Mouse (Mus musculus) midbrain, embryonic 16.5 days (tissue): ENCODE measurements around the gene Lrrc75b. TPM values are rescaled to one million over a fixed set of nuclear protein-coding genes. Genes with fewer than 3 reads are reported as not detected.
A peak's percentile ranks its signal among the peaks of the same experiment; 100 is the strongest.
"Not testable (repeated sequence)": the region's sequence is repeated elsewhere in the genome, so short reads cannot be mapped to it uniquely, and the experiment has no call there.

Experiments used
- ATAC-seq: fragments of 200-750 bp; cut with Nextera tagmentation; 2 replicates; pipeline ENCODE4 v1.8.0; 2017; ENCODE audit warnings: moderate TSS enrichment
- H3K27ac ChIP-seq: fragments of 300-500 bp; sonication (generic); 2 replicates; pipeline ENCODE4 v1.5.1; 2014; ENCODE audit warnings: mild to moderate bottlenecking, low read length, mixed read lengths
- H3K27me3 ChIP-seq: fragments of 300-500 bp; sonication (generic); 2 replicates; pipeline ENCODE4 v1.6.1; 2014; ENCODE audit warnings: low read depth, low read length, mixed read lengths; ENCODE audit not compliant: control insufficient read depth, insufficient read depth
- H3K36me3 ChIP-seq: fragments of 300-500 bp; sonication (generic); 2 replicates; pipeline ENCODE4 v1.6.1; 2014; ENCODE audit warnings: mild to moderate bottlenecking, low read length, moderate library complexity, mixed read lengths; ENCODE audit not compliant: control insufficient read depth, insufficient read depth
- H3K4me1 ChIP-seq: fragments of 300-500 bp; sonication (generic); 2 replicates; pipeline ENCODE4 v1.6.1; 2014; ENCODE audit warnings: mild to moderate bottlenecking, low read length, mixed read lengths; ENCODE audit not compliant: control insufficient read depth, insufficient read depth
- H3K4me2 ChIP-seq: fragments of 300-500 bp; sonication (generic); 2 replicates; pipeline ENCODE4 v1.6.1; 2014; ENCODE audit warnings: mild to moderate bottlenecking, low read length, mixed read lengths
- H3K4me3 ChIP-seq: fragments of 300-500 bp; sonication (generic); 2 replicates; pipeline ENCODE4 v1.5.1; 2014; ENCODE audit warnings: low read depth, mild to moderate bottlenecking, low read length, moderate library complexity, mixed read lengths
- H3K9ac ChIP-seq: fragments of 300-500 bp; sonication (generic); 2 replicates; pipeline ENCODE4 v1.6.1; 2014; ENCODE audit warnings: low read depth, low read length, mixed read lengths
- H3K9me3 ChIP-seq: fragments of 300-500 bp; sonication (generic); replicated peaks from 2 replicates; pipeline ENCODE4 v1.6.1; 2014; ENCODE audit warnings: mild to moderate bottlenecking, low read length, mixed read lengths; ENCODE audit not compliant: control insufficient read depth, poor library complexity, severe bottlenecking
- WGBS: fragments of 180-500 bp; shearing (Covaris S2); extraction: QIAGEN DNeasy Blood & Tissue Kit; methylation state at CpG from one replicate; pipeline ENCODE4 v1.1.7; 2014; 5-methylcytosine and 5-hydroxymethylcytosine counted together
- polyA plus RNA-seq: library from polyadenylated mRNA; unstranded; fragments of >200 nt; fragmentation: Nextera tagmentation; extraction: Ambion mirVana; gene quantifications from 2 replicates; pipeline ENCODE4 v1.2.1, GENCODE M21; 2015

Lrrc75b gene
- polyA plus RNA-seq, 1 experiment from 2014 or later, result 44.7 TPM

DNA sequence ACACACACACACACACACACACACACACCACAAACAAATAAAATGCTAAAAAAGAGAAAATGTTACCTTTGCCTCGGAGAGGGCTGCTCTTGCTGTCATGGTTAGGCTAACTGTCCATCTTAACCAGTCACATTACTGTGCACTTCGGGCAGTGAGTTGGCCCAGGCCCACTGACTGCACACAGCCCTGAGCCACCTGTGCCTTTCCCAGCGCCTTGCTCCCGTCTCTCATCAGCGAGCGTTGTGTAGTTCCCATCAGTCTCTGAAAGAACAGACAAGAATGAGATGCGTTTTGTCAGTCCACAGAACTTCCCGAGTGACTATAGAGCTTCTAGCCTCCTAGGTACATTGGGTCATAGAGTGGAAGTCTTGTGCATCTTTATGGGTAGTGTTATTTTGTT is 25.9 kb downstream of the Lrrc75b start:
- no peaks in the 10 kb centered on the region for H3K9me3 ChIP-seq
- ATAC-seq, result no peak
- no peak overlapping the region for H3K4me3 ChIP-seq
- H3K4me2 ChIP-seq, result no peak overlapping the region
- H3K4me1 ChIP-seq, result no peaks in the 10 kb centered on the region
- no peaks in the 10 kb centered on the region for H3K27me3 ChIP-seq
- 93% methylated on average over 8 of the region's 8 CpGs for WGBS
- H3K9ac ChIP-seq, result no peak overlapping the region
- peaks cover 11% of the 10 kb centered on the region; the same call in 1 of the 2 replicates for H3K36me3 ChIP-seq
- H3K27ac ChIP-seq, result no peak overlapping the region

- Histone ChIP-seq H3K4me1 (no peaks in the 10 kb centered on the region), H3K27me3 (no peaks in the 10 kb centered on the region), H3K4me2 (no peak overlapping the region), H3K9me3 (no peaks in the 10 kb centered on the region), H3K4me3 (no peak overlapping the region), H3K36me3 (peaks cover 11% of the 10 kb centered on the region; the same call in 1 of the 2 replicates), H3K9ac (no peak overlapping the region), H3K27ac (no peak overlapping the region)
- ATAC-seq, result no peak
- WGBS, result 88% methylated on average over 9 of the region's 9 CpGs
Observed at GRCm38 (mm10) chr10:75531532-75532090, 28.5 kb downstream of the Lrrc75b start.

GRCm38 (mm10) chr10:75530322-75530721 is 29.8 kb downstream of the Lrrc75b start:
- ATAC-seq, result no peak
- Histone ChIP-seq H3K27me3 (no peaks in the 10 kb centered on the region), H3K4me3 (no peak overlapping the region)

DNA sequence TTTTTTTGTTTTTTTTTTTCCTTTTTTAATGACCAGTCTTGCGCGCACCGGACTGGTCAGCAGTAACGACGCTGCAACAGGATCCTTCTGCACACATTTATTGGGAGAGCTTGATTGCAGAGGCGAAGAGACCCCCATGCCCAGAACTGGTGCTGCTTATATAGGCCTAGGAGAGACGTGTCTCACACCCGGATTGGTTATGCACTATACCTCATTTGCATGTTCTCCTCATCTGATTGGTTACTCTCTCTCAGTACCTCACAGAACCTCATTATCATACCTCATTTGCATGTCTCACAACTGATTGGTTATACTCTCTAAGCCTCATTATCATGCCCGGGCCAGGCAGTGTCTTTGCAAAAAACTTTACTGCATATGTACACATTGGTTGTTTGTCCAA is 34.7 kb downstream of the Lrrc75b start:
- not testable (repeated sequence) for H3K9ac ChIP-seq, H3K27me3 ChIP-seq, H3K4me1 ChIP-seq, H3K4me2 ChIP-seq, H3K9me3 ChIP-seq, ATAC-seq, H3K4me3 ChIP-seq, H3K27ac ChIP-seq
- peaks cover 14% of the 10 kb centered on the region for H3K36me3 ChIP-seq
- WGBS, result 91% methylated on average over 9 of the region's 9 CpGs

More at GRCm38 (mm10) chr10:75530322-75530721, 29.8 kb downstream of the Lrrc75b start:
- H3K9me3 ChIP-seq, result no peaks in the 10 kb centered on the region
- no peak overlapping the region for H3K27ac ChIP-seq
- H3K4me1 ChIP-seq, result no peaks in the 10 kb centered on the region
- H3K36me3 ChIP-seq, result peaks cover 6% of the 10 kb centered on the region; the same call in 1 of the 2 replicates
- no peak overlapping the region for H3K9ac ChIP-seq
- H3K4me2 ChIP-seq, result no peak overlapping the region
- 93% methylated on average over 2 of the region's 2 CpGs for WGBS

DNA sequence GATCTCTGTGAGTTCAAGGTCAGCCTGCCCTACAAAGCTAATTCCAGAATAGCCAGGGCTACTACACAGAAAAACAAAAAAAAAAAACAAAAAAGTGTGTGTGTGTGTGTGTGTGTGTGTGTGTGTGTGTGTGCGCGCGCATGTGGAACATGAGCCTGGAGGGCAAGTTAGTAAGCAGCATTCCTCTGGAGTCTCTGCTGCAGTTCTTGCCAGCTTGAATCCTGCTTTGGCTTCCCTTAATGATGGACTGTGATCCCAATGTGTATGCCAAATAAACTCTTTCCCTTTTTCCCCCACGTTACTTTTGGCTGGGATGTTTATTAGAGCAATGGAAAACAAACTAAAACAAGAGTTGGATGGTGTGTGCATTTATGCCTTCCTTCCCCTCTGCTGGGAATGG is 38.5 kb downstream of the Lrrc75b start:
- 92% methylated on average over 4 of the region's 4 CpGs for WGBS
- Histone ChIP-seq H3K4me1 (peaks cover 20% of the 10 kb centered on the region), H3K36me3 (peaks cover 14% of the 10 kb centered on the region), H3K4me3 (no peak overlapping the region), H3K9me3 (no peaks in the 10 kb centered on the region), H3K9ac (no peak overlapping the region), H3K4me2 (no peak overlapping the region), H3K27me3 (no peaks in the 10 kb centered on the region), H3K27ac (no peak overlapping the region)
- ATAC-seq, result no peak

DNA sequence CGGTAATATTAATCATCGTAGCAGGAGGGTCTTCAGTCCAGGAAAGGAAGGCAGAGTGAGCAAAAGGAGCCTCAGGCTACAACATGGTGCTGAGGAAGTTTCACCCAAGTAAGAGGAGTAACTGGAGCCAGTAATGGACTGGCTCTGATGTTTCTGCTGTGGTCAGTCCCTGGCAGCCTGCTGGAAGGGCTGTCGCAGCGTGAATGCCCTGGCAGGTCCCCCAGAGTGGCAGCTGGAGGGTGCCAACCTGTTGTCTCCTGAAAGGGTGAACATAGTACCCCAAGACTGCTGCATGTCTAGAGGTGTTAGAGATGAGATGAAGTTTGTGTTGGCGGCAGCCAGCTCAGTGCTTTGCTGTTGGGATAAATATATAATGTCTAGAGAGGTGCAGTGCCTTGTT is 39.5 kb downstream of the Lrrc75b start:
- Histone ChIP-seq H3K4me3 (no peak overlapping the region), H3K27ac (no peak overlapping the region), H3K36me3 (peaks cover 14% of the 10 kb centered on the region), H3K27me3 (no peaks in the 10 kb centered on the region), H3K4me1 (peaks cover 29% of the 10 kb centered on the region), H3K4me2 (no peak overlapping the region), H3K9ac (no peak overlapping the region), H3K9me3 (no peaks in the 10 kb centered on the region)
- no peak for ATAC-seq
- 95% methylated on average over 5 of the region's 5 CpGs for WGBS

DNA sequence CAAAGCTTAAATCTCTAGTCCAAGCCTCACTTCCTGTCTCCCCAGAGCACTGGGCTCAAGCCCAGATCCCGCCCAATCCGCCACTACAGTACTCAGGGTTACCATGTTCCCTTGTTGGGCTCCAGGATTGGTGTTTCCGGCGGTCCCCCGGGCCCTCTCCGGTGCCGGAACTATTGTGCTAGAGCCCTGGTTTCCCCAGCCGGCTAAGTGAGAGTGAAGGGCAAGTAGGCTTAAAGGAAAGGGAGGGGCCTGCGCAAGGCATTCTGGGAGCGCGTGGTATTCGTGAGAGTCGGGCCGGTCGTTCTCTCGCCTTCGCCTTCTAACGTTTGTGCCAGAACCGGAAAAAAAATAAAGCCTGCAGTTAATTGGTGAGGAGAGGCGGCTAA is 42.4 kb downstream of the Lrrc75b start, which contains the start of gene Gucd1:
Gene Gucd1, minus strand, starts transcription at position 215 of the 386 bp plus-strand sequence.
- Histone ChIP-seq H3K9ac (peak within 1 kb of the TSS; percentile 97), H3K36me3 (peaks cover 5% of the 10 kb centered on the region; the same call in 1 of the 2 replicates), H3K4me2 (peak within 1 kb of the TSS; percentile 77), H3K4me1 (peaks cover 39% of the 10 kb centered on the region), H3K9me3 (no peaks in the 10 kb centered on the region), H3K27ac (peak within 1 kb of the TSS; percentile 92), H3K27me3 (no peaks in the 10 kb centered on the region), H3K4me3 (peak within 1 kb of the TSS; percentile 85)
- under 1% methylated on average over 20 of the region's 20 CpGs for WGBS
- ATAC-seq, result peak; percentile 95

GRCm38 (mm10) chr10:75517073-75517757 is 42.9 kb downstream of the Lrrc75b start, which contains the start of gene Snrpd3:
Snrpd3 (plus strand) TSS chr10:75517551.
- no peaks in the 10 kb centered on the region for H3K27me3 ChIP-seq
- ATAC-seq, result peak; percentile 94
- peaks cover 39% of the 10 kb centered on the region for H3K4me1 ChIP-seq
- peak within 1 kb of the TSS; percentile 97 for H3K9ac ChIP-seq
- peak within 1 kb of the TSS; percentile 85 for H3K4me3 ChIP-seq
- peak within 1 kb of the TSS; percentile 92 for H3K27ac ChIP-seq
- 0% methylated on average over 37 of the region's 52 CpGs for WGBS
- H3K36me3 ChIP-seq, result peaks cover 5% of the 10 kb centered on the region; the same call in 1 of the 2 replicates
- H3K4me2 ChIP-seq, result peak within 1 kb of the TSS; percentile 77
- no peaks in the 10 kb centered on the region for H3K9me3 ChIP-seq

DNA sequence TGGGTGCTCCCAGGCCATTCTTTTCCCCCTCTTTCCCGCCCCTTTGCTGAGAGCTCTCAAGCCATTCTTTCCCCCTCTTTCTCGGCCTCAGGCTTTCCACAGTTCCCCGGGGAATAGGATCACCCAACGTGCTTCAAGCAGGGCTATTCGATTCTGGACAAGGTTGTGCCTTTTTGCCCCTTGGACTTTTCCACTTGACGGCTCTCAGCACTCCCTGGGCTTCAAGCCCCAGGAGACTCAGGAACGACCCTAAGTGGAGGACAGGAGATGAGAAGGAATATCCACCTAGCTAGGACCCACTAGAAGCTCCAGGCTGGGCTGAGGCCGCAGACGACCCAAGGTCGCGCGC is 43.4 kb downstream of the Lrrc75b start:
- H3K4me2 ChIP-seq, result peak overlapping the region; percentile 77
- no peaks in the 10 kb centered on the region for H3K27me3 ChIP-seq
- WGBS, result 0% methylated on average over 12 of the region's 12 CpGs
- peak overlapping the region; percentile 85 for H3K4me3 ChIP-seq
- no peaks in the 10 kb centered on the region for H3K9me3 ChIP-seq
- H3K9ac ChIP-seq, result peak overlapping the region; percentile 97
- H3K27ac ChIP-seq, result peak overlapping the region; percentile 92
- no peak for ATAC-seq
- H3K4me1 ChIP-seq, result peaks cover 35% of the 10 kb centered on the region
- peaks cover 5% of the 10 kb centered on the region; the same call in 1 of the 2 replicates for H3K36me3 ChIP-seq
